Mouse (Mus musculus) mature B cell (primary cell): ENCODE data around the gene D930007J09Rik.

Experiments used
- in situ Hi-C: fragments of 300-500 bp; cut with MboI; formaldehyde crosslinking; loops from 2 replicates; pipeline ENCODE4 v1.14.3; 2019

The D930007J09Rik gene

GRCm38 (mm10) chr13:32802259-32803081, at the start of gene D930007J09Rik:
D930007J09Rik (minus strand) TSS chr13:32802849.
- in situ Hi-C loops = no loop called here

- in situ Hi-C loops = no loop called here
Measured at GRCm38 (mm10) chr13:32851967-32852366, 49.3 kb upstream of the D930007J09Rik start.

- in situ Hi-C loops = no loop called here
Measured at GRCm38 (mm10) chr13:32850668-32851404, 48.2 kb upstream of the D930007J09Rik start, which contains the start of gene Serpinb1a. Serpinb1a (minus strand) TSS chr13:32851185.

- in situ Hi-C loops = no loop called here
Measured at GRCm38 (mm10) chr13:32850156-32850555, 47.5 kb upstream of the D930007J09Rik start.

GRCm38 (mm10) chr13:32849531-32850123, 47.0 kb upstream of the D930007J09Rik start:
- in situ Hi-C loops = no loop called here

GRCm38 (mm10) chr13:32849092-32849491, 46.4 kb upstream of the D930007J09Rik start:
- in situ Hi-C loops = no loop called here

GRCm38 (mm10) chr13:32846221-32846620, 43.6 kb upstream of the D930007J09Rik start:
- in situ Hi-C loops = no loop called here

GRCm38 (mm10) chr13:32841349-32841748, 38.7 kb upstream of the D930007J09Rik start:
- in situ Hi-C loops = no loop called here

GRCm38 (mm10) chr13:32839314-32839713, 36.7 kb upstream of the D930007J09Rik start:
- in situ Hi-C loops = no loop called here

- in situ Hi-C loops = no loop called here
Measured at GRCm38 (mm10) chr13:32834513-32834912, 31.9 kb upstream of the D930007J09Rik start.

GRCm38 (mm10) chr13:32833237-32833636, 30.6 kb upstream of the D930007J09Rik start:
- in situ Hi-C loops = no loop called here

- in situ Hi-C loops = no loop called here
Measured at GRCm38 (mm10) chr13:32832776-32833175, 30.1 kb upstream of the D930007J09Rik start.

- in situ Hi-C loops = no loop called here
Measured at GRCm38 (mm10) chr13:32831505-32832273, 29.0 kb upstream of the D930007J09Rik start.

- in situ Hi-C loops = no loop called here
Measured at GRCm38 (mm10) chr13:32828886-32829285, 26.2 kb upstream of the D930007J09Rik start.

GRCm38 (mm10) chr13:32827951-32828350, 25.3 kb upstream of the D930007J09Rik start:
- in situ Hi-C loops = no loop called here

GRCm38 (mm10) chr13:32827111-32827822, 24.6 kb upstream of the D930007J09Rik start:
- in situ Hi-C loops = no loop called here

GRCm38 (mm10) chr13:32825546-32825945, 22.9 kb upstream of the D930007J09Rik start:
- in situ Hi-C loops = no loop called here

GRCm38 (mm10) chr13:32824377-32825330, 22.0 kb upstream of the D930007J09Rik start:
- in situ Hi-C loops = no loop called here

- in situ Hi-C loops = no loop called here
Measured at GRCm38 (mm10) chr13:32823126-32823525, 20.5 kb upstream of the D930007J09Rik start.

- in situ Hi-C loops = no loop called here
Measured at GRCm38 (mm10) chr13:32821671-32822070, 19.0 kb upstream of the D930007J09Rik start.
